Mouse (Mus musculus) cerebellum, adult 11-12 months (tissue): ENCODE results near the gene Cwc22.

ENCODE experiments used
- DNase-seq: peaks from one replicate; pipeline ENCODE4 v3.0.0; 2022

Cwc22 gene

DNA sequence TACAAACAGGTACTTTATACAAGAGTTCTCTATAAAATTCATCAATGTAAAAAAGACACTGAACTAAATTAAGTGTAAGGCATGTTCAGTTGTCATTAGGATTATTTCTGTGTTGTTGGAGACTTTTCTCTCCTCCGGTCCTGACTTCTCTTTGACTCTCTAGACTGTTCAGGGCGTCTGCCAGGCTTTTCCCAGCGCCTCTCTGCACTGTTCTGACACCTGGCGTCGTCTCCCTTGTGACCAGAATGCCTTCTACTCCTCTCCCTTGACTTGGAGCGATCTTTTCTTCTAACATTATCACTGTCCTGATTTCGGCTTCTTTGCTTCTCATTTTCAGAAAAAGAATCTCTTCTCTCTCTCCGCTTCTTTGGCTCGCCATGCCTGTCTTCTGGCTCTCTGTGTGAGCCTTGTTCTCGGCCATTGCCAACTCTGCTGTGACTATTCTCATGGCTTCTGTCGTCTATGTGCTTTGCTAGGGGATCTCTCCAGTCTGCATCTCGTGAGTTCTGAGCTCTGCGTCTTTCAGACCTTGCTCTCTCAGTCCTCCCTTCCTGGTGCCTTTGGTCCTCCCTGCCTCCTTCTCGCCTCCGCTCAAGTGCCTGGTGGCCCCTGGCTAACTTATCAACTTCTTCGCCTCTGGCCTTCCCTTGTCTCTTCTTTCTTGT is 50.1 kb downstream of the Cwc22 start:
- peak; percentile 33 for DNase-seq

DNA sequence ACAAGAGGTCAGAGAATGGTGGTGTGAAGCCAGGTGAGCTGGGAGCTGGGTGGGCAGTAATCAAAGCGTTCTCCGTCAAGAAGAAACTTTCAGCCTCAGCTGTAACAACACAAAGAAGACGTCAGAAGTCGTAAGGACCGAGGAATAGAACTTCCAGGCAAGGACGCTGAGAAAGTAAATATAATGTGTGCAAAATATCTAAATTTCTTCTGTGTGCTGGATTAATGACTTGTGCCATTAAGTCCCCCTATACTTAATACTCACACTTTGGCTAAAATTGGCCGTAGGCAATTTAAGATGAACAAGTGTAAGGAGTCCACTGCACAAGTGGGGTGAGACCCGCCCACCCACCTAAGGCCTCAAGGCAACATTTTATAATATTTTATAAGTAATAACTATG is 51.3 kb downstream of the Cwc22 start:
- no peak for DNase-seq

DNA sequence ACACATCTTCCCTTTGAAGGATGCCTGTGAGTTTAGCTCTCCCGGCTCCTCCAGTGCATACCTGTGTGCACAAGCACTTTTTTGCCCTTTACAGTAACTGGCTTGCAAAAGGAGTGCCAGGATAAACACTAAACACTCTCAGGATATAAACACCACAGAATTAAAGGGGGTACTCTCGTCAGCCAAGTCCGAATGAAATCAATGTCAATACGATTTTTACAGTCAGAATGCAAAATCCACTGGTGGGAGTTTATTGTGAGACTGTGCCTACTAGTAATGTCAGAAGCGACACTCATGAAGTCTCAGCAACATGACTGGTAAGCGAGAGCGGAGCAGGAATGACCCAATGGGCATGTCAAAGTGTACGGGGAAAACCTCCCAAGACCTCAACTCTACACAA is 52.7 kb downstream of the Cwc22 start:
- no peak for DNase-seq

DNA sequence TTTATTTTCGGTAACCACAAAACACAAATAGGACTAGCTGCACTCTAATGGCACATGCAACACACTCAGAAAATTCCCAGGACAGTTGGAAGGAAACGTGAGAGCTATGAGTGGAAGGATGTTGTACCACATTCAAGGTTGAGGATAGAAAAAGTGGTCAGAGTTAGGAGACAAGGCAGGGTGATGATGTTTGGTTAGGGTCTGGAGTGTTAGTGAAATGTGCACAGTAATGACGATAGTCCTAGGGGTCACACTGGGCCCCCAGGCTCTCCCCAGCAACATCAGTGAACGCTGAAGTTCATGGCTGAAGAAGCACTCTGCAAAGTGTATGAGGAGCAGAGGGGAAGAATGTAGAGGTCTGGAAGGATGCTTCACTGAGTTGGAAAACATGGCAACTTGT is 53.6 kb downstream of the Cwc22 start:
- DNase-seq: no peak

DNA sequence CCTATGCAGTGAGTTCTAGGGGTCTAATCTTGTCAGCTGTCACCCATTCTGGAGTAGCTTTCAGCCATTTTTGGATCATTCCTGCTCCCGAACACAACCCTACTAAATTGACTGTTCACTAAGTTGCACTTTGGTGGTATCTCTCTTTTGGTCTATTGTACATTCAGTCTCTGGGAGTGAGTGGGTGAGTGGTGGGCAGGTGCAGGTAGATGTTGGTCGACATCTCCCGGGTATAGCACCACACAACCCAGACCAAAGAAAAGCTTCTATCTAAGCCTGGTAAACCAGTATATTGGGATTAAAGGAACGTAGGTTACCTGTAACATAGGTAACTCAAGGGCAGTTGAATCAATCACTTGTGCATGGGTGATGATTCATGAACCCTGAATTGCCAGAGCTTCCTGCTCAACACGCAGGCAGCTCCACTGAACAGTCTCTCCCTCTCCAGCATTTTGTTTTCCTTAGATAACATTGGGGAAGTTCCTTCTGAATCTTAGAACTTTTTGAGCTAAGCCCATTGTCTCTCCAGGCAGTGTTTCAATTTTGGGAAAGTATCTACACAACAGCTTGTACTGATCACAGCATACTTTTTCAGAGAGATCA is 55.2 kb downstream of the Cwc22 start:
- DNase-seq: no peak

DNA sequence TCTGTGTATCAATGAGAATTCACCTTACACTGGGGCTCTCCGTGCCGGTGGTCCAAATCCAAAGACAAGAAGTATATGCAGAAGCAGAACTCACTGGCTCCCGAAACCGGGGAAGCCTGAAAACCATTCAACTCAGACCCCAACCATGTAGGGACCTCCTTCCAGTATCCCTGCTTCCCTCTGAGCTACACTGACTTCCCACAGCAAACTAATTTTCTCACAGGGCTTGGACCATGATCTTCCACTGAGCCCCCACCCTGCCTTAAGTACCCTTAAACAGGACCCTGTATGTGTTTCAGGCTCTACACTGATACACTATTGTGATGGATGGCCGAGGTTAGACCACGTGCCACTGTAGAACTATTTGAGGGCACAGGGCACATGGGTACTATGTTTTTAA is 56.2 kb downstream of the Cwc22 start:
- no peak for DNase-seq

DNA sequence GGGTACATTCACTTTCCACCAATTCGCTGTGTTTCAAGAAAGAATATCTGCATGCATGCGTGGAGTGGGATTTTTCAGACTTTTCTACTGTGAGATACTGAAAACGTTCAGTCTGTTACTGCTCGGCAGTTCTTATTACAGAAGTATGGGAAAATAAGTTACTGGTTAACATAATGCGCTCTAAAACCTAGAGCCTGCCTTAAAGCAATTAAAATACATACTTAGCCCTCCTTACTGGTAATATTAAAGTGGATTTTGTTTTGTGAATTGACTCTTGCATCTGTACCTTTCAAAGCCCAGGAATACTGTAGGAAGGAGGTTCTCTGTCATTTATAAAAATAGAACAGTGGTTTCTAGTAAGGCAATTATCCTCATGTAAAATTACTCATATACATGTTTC is 56.8 kb downstream of the Cwc22 start:
- no peak for DNase-seq

DNA sequence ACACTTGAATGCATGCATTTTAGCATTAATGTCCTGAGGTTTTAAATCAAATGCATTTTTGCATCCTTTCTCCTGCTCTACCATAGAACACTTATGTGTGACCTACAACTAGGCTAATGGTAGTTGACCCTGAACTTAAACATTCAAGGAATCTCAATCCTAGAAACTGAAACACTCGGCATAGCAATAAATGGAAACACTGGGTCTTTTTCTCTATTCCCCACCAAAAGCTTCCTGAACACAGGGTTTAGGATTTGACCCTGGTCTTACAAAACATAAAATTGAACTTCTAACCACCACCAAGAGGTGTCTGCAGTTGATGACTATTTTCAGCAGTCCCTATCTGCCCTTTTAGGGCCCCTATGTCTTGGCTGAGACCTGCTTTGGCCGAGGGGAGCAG is 57.3 kb downstream of the Cwc22 start:
- DNase-seq: no peak

DNA sequence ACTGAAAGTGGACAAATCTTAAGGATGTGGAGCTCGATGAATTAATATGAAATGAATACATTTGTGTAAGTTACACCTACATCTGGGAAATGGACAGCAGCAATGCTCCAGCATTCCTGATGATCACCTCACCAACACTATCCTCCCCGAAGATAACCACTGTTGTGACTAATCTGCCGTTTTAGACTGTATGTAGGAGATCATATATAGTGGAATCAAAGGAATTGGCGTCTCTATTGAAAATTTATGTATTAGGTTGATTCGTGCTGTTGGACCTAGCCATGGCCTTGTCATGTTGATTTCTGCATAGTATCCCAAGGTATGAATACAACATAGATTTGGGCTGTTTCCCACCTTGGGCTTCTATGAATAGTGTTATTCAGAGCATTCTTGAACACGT is 58.1 kb downstream of the Cwc22 start:
- DNase-seq: no peak

DNA sequence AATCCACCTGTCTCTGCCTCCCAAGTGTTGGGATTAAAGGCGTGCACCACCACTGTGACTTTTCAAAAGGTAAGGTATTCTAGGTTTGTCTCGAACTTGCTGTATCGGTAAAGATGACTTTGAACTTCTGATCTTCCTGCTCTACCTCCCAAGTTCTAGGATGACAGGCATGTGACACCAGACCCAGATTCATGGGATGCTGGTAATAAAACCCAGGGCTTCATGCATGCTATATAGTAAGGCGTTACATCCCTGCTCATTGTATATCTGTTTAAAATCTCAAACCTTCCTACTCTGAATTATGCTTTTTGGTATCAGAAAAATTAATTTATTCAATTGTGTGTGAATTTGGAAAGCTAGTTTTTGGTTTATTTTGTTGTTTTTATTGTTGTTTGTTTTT is 59.0 kb downstream of the Cwc22 start:
- DNase-seq: no peak

DNA sequence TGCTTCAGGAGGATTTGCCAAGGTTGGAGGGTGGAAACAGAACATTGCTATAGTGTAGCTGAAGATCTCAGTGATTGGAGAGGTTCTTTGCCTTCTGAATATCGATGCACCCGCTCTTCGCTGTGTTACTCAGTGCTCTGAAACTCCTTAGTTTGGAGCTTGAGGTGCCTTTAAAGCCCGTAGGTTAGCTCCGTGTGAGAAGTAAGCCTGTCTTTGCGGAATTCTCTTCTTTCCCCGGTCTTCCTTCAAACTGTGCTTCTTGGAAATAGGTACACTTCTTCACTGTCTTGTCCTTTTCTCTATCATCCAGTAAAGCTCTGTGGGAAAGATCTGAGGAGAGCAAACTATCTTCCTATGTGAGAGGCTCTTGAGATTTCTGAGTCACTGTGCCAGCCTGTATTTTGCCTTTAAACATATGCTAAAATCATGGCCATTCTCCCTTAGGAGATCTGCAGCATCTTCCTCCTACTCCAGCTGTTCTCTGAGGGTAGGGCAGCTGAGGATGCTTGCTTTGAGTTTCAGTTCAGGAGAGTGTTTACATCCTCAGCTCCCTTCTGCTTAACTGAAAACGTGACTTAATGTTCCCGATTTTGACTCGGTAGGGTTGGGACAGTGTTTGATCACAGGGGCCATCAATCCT is 60.6 kb downstream of the Cwc22 start:
- no peak for DNase-seq

DNA sequence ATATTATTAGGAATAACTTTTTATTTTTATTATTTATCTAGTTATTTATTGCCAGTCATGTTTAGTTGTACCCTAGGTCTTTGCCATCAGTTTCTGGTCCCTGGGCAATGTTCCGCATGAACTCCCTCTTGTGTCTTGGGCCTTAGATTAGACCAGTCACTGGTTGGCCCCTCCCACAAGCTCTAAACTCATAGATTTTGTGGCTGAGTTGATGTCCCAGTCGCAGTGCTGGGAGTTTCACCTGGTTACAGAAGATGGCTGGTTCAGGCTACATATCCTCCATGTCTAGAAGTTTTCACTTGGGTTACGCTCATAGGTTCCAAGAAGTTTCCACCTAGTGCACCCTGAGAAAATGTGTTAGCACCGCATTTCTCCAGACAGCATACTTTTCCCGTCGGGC is 61.1 kb downstream of the Cwc22 start:
- DNase-seq: no peak

DNA sequence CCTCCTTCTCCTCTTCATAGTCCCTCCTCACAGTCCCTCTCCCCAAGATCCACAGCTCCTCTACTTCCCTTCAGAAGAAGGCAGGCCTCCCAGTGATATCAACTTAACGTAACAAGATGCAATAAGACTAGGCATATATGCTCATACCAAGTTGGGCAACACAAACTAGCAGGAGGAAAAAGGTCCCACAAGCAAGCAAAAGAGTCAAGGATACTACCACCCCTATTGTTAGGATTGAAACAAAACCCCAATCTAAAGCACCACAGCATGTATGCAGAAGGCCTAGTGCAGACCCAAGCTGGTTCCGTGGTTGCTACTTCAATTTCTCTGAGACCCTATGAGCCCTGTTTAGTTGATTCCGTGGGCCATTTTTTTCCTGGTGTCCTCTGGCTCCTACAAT is 61.7 kb downstream of the Cwc22 start:
- DNase-seq: no peak

DNA sequence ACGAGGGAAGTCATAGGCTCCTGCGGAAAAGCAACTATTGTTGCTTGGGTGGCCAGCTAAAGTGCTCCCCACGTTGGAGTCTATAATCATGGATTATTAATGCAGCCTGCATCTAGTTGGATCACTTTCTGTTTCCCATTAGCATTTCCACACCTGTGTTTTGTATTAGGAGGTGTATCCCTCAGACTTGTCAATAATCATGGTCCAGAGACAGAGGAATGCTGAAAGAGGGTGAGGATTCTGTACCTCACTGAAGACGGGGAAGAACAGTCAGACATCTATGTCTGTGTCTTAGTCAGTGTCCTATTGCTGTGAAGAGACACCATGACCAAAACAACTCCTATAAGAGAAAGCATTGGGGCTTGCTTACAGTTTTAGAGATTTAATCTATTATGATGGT is 63.2 kb downstream of the Cwc22 start:
- no peak for DNase-seq

DNA sequence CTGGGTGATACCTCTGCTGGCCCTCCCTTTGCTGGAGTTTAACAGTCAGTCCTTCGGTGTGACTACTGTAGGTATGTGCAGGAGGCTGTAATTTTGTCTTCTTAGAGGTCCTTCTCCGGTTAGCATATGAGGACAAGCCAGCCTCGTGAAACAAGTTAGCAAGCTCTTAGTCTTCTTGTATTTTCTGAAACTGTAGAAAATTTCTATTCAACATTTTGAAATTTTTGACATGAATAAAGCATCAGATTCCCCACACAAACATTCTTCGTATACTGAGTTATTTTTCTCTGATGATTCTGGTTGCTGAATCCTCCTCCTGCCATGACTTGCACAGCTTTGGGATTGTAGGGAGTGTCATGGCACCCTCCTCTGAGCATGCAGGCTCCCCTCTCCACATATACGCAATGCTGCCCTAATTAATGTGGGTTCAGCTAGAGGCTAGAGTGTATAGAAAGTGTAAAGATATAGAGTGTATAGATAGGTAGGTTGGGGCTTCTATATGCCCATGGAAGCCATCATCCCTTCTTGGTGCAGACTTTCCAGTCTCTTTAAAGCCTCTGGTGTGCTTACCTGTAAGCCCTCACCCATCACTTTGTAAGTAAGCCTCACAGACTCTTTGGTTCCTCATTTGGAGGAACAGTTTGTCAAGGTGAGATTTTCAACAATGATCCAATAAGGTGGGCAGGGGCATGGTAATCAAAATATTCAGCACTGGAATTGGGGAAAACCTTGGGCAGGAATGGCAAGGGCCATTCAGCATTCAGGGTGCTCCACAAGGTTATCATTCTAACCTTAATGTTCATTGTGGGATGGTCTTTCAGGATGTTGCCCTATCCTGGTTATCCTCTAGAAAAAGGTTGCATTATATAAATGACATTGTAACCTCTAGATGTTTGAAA is 64.6 kb downstream of the Cwc22 start:
- DNase-seq: no peak

DNA sequence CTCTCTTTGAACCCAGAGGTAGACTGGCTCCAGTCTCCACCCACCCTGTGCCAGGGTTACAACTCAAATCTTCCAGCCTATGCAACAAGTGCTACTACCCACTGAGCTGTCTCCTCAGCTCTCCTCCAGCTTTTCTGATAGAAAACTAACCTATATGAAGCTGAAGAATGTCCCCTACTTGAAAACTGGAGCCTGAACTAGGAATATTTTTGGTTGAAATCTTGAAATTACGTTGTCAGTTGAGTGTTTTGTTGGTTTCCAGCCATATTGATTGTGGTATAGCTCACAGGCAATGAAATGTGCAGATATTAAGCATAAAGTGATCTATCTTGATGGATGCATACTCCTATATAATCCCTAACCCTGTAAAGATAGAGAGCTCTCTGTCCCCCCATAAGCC is 65.8 kb downstream of the Cwc22 start:
- no peak for DNase-seq

DNA sequence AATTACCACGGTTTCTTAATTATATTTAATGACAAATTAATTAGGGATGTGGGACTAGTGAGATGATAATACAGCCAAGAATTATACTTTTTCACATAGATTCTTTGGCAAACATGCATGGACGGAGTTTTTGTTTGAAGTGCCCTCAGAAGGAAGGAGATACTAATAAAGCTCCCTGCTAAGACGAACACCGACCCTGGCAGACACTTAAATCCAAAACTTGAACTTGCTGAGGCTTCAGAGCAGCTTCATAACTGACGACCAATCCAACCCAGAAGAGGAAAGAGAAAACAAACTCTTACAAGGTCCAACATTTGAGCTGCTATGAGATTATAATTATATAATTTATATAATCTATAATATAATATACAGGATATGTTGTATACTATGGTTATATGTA is 66.4 kb downstream of the Cwc22 start:
- no peak for DNase-seq

DNA sequence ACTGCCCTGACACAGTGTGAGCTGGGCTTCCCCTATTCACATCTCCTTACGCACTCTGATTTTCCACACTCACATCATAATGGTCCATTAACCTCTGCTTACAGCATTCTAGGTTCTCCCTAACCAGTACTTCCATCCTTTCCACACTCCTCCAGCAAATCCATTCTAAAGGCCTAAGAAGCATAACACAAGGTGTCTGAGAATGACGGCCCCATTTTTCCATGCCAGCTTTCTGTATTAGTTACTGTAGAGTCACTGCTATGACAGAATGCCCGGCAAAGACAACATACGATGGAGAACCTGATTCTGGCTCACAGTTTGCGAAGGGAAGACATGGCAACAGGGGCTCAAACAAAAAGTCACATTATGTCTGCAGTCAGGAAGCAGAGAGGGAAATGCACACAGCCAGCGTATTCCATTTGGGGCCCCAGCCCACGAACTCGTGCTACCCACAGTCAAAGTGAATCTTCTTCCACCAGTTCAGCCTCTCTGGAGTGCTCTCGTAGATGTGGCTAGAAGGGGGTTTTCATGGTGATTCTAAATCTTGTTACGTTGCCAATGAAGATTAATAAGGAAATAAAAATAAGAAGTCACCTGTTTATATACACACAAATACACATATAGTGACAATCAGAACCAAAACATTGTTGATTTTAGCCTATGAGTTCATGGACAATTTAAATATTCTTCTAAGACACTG is 68.9 kb downstream of the Cwc22 start:
- DNase-seq: no peak

DNA sequence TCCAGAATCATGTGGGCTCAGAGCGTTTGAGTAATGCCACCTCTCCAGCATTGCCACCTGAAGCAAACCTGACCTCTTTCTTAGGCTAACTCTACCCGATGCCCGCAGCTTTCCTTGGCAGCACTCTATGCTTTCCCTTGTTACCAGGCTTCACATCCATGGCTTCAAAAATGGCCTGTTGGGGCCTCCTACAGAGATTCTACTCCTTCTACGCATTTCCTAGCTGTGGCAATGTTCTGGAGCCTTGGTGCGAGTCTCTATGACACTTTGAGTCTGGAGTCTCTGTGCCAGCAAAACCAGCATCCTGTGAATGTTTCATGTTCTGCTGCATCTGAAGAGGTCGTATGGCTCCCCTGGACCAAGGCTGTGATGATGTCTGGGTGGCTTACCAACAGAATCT is 69.8 kb downstream of the Cwc22 start:
- DNase-seq: no peak

DNA sequence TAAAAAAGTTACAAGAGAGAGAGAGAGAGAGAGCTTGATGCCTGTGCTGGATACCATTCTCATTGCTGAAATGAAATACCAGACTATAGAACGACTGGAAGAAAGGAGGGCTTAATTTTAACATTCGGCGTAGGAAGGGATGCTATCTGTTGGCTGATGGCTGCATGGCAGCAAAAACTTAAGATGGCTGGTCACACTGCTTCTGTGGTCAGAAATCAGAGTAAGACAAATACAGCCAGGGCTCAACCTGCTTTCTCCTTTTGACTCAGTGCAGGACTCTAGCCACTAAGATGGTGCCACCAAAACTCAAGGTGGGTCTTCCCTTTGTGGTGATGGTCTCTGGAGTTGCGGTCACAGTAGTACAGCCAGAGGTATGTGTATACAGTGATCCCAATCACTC is 70.7 kb downstream of the Cwc22 start:
- no peak for DNase-seq

DNA sequence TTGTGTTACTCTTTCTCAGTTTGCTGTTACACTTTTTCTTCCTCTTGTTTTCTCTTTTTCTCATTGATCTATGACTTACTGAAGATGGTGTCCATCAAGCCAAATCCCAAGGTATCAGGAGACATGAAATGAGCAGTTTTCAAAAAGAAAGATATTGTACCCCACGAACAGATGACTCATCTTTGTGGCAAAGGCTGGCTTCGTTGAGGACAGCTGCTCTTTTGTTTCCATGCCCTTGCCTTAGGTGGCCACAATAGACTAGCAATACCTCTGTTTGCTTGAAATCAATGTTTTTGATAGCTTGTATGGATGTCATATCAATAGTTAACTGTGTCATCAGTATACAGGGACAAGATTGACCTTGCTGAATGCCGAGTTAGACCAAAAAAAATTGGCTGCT is 71.5 kb downstream of the Cwc22 start:
- no peak for DNase-seq

DNA sequence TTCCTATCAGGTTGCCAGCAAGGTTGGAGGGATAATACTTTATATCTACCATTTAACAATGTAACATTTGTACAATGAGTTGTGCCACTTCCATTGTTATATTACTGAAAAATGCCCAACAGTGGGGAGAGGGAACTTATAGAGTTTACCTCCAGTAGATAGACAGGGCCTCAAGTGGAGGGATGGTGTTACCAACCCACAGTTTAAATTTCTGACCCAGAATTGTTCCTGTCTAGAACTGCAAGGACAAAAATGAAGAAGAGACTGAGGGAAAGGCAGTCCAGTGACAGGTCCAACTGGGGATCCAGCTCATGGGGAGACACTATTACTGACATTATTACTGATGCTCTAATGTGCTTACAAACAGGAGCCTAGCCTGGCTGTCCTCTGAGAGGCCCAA is 72.4 kb downstream of the Cwc22 start:
- no peak for DNase-seq

DNA sequence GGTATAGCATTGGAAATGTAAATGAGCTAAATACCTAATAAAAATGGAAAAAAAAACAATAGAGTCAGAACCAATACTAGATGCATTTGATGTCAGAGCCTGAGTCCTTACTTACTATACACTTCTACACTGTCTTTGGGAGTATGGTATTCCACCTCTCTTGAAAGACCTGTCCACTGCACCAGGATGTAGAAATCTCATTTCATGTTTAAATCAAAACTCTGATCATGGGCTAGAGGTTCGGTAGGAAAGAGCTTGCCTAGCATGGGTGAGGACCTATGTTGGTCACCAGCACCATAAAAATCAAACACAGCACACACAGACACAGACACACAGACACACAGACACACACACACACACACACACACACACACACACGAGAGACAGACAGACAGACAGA is 73.5 kb downstream of the Cwc22 start:
- no peak for DNase-seq
